Mouse (Mus musculus) left cerebral cortex, postnatal 25 days (tissue): ENCODE data around the gene Usf2. TPM values are rescaled to one million over a fixed set of nuclear protein-coding genes. Genes with fewer than 3 reads are reported as not detected.

ENCODE experiments used
- DNase-seq, 2 experiments: peaks; one replicate each; pipeline ENCODE4 v3.0.0; 2022; ENCODE audit warnings: low spot score in 2 of 2, mixed read lengths in 1 of 2
- intact Hi-C: fragments of 180-260 bp; cut with DNase I; formaldehyde crosslinking; loops from one replicate; pipeline ENCODE4 v1.15.1; 2025
- total RNA-seq, 2 experiments: library from RNA; stranded (reverse); gene quantifications; 2 replicates each; pipeline ENCODE4 v1.2.3; 2021

The Usf2 gene
- total RNA-seq, result 100 to 1,000 TPM; 139 to 144 TPM

- DNase-seq, result peak; percentile 83 to 84
- intact Hi-C loops, result loop anchor here (1.0 to 5.0 kb wide), 4 partner anchors 60 to 368 kb away; no protein-coding TSS in a partner anchor
Measured at GRCm38 (mm10) chr7:30956756-30957366, at the start of gene Usf2. Gene Usf2 (minus strand): TSS chr7:30956803.

- DNase-seq, result no peak
- intact Hi-C loops, result no loop called here
Measured at GRCm38 (mm10) chr7:31002650-31003049, 46.0 kb upstream of the Usf2 start.

GRCm38 (mm10) chr7:31000505-31001020, 44.0 kb upstream of the Usf2 start:
- peak; percentile 36 to 39 for DNase-seq

DNA sequence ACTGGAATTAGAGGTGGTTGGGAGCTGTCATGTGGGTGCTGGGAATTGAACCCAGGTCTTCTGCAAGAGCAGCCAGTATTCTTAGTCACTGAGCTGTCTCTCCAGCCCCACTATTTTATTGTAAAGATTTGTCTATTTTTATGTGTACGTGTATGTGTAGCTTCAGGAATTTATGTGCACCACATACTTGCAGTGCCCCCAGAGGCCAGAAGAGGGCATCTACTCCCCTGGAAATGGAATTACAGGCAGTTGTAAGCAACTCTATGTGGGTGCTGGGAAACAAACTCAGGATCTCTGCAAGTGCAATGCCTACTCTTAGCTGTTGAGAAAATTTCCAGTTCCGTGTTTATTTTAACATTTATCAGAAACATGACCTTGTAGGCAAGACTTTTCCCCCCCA, 39.9 kb upstream of the Usf2 start:
- intact Hi-C loops, result no loop called here
- DNase-seq, result no peak

More at GRCm38 (mm10) chr7:31000505-31001020, 44.0 kb upstream of the Usf2 start:
- intact Hi-C loops, result no loop called here

DNA sequence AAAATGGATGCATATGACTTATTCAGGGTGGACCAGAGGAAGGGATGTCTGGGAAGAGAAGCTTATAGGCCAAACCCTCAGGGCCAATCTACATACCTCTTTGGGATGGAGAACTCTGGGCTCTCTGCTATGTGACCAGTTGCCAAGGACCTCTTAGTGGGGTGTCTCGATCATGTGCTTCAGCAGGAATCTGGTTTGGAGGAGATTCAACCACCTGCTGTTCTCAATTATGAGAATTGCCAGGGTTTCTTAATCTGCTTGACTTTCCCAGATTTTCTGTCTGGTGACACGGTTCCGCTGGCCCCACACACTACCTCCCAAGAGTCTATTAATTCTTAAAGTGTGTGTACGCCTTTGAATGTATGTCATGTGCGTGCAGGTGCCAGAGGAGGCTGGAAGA, 37.4 kb upstream of the Usf2 start:
- no peak for DNase-seq
- intact Hi-C loops, result no loop called here

GRCm38 (mm10) chr7:30992148-30992547, 35.5 kb upstream of the Usf2 start:
- intact Hi-C loops, result no loop called here
- no peak for DNase-seq

DNA sequence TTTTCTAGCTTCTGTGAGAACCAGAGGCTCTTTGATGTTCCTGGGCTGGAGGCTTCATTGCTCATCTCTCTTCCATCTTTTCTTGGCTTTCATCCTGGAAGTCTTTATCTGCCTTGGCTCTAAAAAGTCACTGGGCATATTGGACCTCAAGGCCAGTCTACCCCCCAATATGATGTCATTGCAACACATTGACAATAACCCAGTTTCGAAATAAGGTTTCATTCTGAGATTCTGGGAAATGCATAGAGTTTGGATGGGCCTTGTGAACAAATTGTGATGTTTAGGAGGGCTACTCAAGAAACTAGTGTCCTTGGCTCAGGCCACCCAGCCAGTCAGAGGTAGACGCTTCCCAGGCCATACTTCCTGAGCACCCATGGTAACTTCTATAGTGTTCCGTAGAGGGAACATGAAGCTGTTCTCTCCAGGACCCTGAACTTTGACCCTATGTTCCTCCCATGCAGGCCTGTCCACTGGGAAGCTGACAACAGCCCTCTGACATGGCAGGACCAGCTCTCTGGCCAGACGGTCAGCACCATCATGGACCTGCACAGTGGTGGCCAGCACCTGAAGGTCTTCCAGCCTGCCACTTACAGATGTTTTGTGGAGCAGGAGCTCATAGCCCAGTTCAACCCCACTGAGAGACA, 32.0 kb upstream of the Usf2 start:
- intact Hi-C loops, result no loop called here
- DNase-seq, result no peak

DNA sequence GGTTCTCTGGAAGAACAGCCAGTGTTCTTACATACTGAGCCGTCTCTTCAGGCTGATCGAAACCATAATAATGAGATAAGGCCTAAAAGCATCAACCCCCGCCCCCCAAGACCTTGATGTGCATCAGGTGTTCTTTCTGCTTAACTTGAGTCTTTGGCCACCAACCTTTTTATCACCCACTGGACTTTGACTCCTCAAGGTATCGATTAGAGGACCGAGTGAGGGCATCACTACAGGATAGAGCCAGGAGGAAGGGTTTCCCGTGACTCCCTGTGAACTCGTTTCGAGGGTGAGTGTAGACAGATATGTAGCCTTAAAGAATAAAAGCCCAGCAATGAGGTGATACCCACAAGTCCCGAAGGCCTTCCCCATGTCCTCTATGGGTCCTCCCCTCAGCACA, 28.8 kb upstream of the Usf2 start:
- intact Hi-C loops, result no loop called here
- DNase-seq, result no peak

- no peak for DNase-seq
- intact Hi-C loops, result no loop called here
Measured at GRCm38 (mm10) chr7:30981703-30982102, 25.1 kb upstream of the Usf2 start.

GRCm38 (mm10) chr7:30973501-30974289, 17.1 kb upstream of the Usf2 start, which contains the start of gene Fam187b:
Gene Fam187b (plus strand): TSS chr7:30973790.
- DNase-seq, result peak; percentile 66 to 72
- intact Hi-C loops, result no loop called here

GRCm38 (mm10) chr7:30973251-30973500, 16.6 kb upstream of the Usf2 start, which contains the start of gene Lsr:
Gene Lsr (minus strand): TSS chr7:30973464.
- intact Hi-C loops, result no loop called here
- DNase-seq, result no peak

- intact Hi-C loops, result no loop called here
- no peak for DNase-seq
Measured at GRCm38 (mm10) chr7:30972426-30973250, 16.0 kb upstream of the Usf2 start.

DNA sequence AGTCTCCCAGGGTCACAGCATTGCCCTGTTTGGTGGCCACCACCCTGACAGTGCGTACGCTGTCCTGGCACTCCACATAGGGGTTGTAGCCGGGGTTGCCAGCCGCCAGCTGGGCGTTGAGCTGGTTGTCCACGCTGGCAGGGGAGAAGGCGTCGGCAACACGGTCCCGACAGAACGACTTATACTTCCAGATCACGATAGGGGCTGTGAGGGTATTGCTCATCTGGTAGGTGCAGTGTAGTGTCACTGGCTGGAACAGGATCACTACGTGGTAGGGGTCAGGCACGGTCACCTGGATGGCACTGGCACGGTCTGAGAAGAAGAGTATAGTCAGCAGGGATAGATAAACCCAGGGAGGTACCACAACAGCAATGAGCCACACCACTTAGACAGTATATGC, 15.3 kb upstream of the Usf2 start:
- DNase-seq, result no peak
- intact Hi-C loops, result no loop called here

DNA sequence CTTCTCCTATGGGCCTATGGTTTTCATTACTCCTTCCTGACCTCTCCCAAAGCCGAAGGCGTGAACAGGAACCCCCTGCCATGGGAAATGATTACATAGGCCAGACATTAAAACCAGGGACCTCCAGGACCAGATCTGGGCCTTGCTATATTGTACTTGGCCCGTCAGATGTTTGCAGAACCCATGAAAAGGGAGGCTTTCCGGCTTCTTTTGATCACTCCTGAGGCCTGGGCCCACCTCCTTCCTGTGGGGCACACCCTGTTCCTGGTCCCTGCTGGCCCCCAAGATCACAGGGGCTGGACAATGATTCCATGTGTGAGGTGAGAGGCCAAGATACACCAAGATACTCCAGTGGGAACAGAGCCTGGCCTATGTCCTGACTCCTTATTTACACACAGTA, 12.6 kb upstream of the Usf2 start:
- intact Hi-C loops, result no loop called here
- DNase-seq, result no peak

DNA sequence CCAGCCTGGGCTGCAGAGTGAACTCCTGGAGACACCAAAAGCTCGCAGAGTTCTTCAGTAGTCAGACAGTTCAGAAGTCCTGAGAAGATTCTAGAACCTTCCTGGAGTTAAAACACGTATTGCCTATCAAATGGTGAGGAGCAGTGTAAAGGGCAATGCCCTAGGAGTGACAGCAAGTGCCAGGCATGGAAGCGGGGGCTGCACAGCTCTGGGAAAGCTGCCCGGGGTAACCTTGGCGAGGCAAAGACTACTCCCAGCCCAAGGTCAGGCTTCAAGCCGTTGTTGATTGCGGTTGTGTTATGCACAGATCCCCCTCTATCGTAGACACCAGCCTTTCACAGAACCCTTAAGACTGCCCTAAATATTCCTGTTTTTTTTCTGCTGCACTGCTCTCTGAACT, 12.0 kb upstream of the Usf2 start:
- DNase-seq, result no peak
- intact Hi-C loops, result no loop called here

- intact Hi-C loops, result no loop called here
- DNase-seq, result no peak
Measured at GRCm38 (mm10) chr7:30966657-30967056, 10.1 kb upstream of the Usf2 start.

DNA sequence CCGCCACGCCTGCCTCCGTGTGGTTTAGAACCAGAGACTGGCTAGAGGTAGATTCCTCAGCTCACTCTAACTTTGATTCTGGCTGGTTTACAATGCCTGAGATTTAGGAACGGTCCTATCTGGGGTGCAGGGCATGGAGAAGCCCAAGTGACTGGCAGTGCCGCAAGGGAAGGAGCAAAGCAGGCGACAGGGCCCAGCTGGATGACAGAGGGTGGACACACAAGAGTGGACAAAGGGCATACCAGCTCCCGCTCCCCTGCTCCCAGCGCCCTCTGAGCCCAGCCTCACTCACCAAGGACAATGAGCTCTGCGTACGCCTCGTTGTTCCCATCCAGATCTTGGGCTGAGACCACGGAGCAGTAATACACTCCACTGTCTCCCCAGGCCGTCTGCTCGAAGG, 9.1 kb upstream of the Usf2 start:
- intact Hi-C loops, result no loop called here

GRCm38 (mm10) chr7:30964366-30964765, 7.8 kb upstream of the Usf2 start:
- intact Hi-C loops, result no loop called here
- DNase-seq, result no peak

More for the DNA sequence above, 9.1 kb upstream of the Usf2 start:
- no peak for DNase-seq

DNA sequence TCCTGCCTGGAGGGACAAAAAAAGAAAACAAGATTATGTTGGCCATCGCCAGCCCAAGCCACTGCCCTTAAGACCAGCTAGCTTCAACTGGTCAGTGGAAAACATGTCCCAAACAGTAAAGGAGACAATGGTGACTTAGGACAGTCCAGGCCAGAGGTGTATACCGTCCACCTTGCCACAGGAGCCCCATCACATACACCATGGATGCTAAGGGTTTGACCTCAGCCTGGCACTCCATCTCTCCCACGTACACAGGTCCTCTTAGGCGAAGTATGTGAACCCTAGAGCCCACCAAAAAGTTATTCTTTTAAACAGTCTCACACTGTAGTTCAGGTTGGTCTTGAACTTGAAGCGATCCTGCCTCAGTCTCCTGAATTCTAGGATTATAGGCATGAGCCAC, 6.3 kb upstream of the Usf2 start:
- intact Hi-C loops, result no loop called here
- no peak for DNase-seq
